In the genomic region with DNA sequence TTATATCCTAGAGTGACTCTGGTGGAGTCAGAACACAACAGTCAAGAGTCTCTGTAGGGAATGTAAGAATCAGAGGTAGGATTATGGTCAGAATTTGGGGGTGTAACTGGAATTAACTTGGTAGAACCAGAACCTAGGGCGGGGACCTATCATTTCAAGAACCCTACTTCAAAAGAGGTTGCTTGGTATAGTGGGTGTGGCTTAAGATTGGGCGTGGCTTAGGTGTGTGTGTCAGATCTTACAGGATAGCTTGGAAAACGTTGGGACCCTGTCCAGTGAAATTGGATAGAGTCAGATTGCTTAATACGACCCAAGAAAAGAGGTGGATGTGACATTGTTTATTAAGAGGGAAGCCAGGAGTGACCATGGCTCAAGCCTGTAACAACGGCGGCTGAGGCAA, we compare ENCODE assay signal across 10 mouse cellular contexts. TPM values are rescaled to one million over a fixed set of nuclear protein-coding genes. Genes with fewer than 3 reads are reported as not detected.
A peak's percentile ranks its signal among the peaks of the same experiment; 100 is the strongest.
DNase-seq lines count a peak whose midpoint lies in the region; ATAC-seq lines count a peak whose summit lies in the region.
"Had no signal": no experiment of that assay in that cellular context is flagged by ENCODE, and none has a peak within 500 bp of the region (broad histone marks: within the 10 kb centered on the region; RNA-seq: fewer than 3 reads in every experiment).

No protein-coding gene starts in this region.

- DNase-seq in kidney, postnatal 36 days, result no peak
- peak; percentile 74 for DNase-seq in ES-CJ7 (ENCODE audit: low read depth, low spot score)
- no peak for DNase-seq in embryo, embryonic 10.5 days (ENCODE audit: low spot score)
- no peak for DNase-seq in yolk sac, embryonic 10.5 days (ENCODE audit: low spot score)
- no peak for DNase-seq in right cerebral cortex, adult 2 months (ENCODE audit: low spot score in 2 of 2)
- DNase-seq: kidney, adult 9 months had no signal

- H3K4me3 ChIP-seq in kidney, embryonic 16.5 days (ENCODE audit: low read length), result no peak overlapping the region
- peak overlapping the region; percentile 67; the same call in 1 of the 2 replicates for H3K4me3 ChIP-seq in hindbrain, embryonic 13.5 days
- peak overlapping the region; percentile 45; the same call in 1 of the 2 replicates for H3K4me3 ChIP-seq in midbrain, embryonic 12.5 days

- H3K9ac ChIP-seq in kidney, embryonic 16.5 days (replicated peaks; ENCODE audit: low read length), result peak overlapping the region; percentile 32; the same call in 1 of the 2 replicates
- H3K9ac ChIP-seq in hindbrain, embryonic 13.5 days, result no peak overlapping the region; the same call in 1 of the 2 replicates
- no peak overlapping the region for H3K9ac ChIP-seq in midbrain, embryonic 12.5 days (replicated peaks)

- no peak for ATAC-seq in kidney, embryonic 16.5 days (ENCODE audit: low FRiP score, low TSS enrichment)
- no peak for ATAC-seq in hindbrain, embryonic 13.5 days (ENCODE audit: low FRiP score)
- no peak for ATAC-seq in midbrain, embryonic 12.5 days (ENCODE audit: low FRiP score, low read depth)

- H3K27me3 ChIP-seq in kidney, embryonic 16.5 days (ENCODE audit: insufficient read depth, low read length), result peaks cover 53% of the 10 kb centered on the region
- H3K27me3 ChIP-seq in hindbrain, embryonic 13.5 days, result peaks cover 48% of the 10 kb centered on the region
- peaks cover 64% of the 10 kb centered on the region for H3K27me3 ChIP-seq in midbrain, embryonic 12.5 days

- H3K27ac ChIP-seq in kidney, embryonic 16.5 days (ENCODE audit: low read length), result no peak overlapping the region
- no peak overlapping the region for H3K27ac ChIP-seq in hindbrain, embryonic 13.5 days
- H3K27ac ChIP-seq in midbrain, embryonic 12.5 days (replicated peaks), result no peak overlapping the region
- H3K27ac ChIP-seq: macrophage had no signal

- peaks cover 8% of the 10 kb centered on the region for H3K9me3 ChIP-seq in kidney, embryonic 16.5 days (ENCODE audit: low read length)
- H3K9me3 ChIP-seq in hindbrain, embryonic 13.5 days, result no peaks in the 10 kb centered on the region
- no peaks in the 10 kb centered on the region for H3K9me3 ChIP-seq in midbrain, embryonic 12.5 days

- 35% methylated on average over 6 of the region's 6 CpGs for WGBS in kidney, embryonic 16.5 days
- 41% methylated on average over 6 of the region's 6 CpGs for WGBS in hindbrain, embryonic 13.5 days
- WGBS in midbrain, embryonic 12.5 days, result 42% methylated on average over 6 of the region's 6 CpGs

- no peaks in the 10 kb centered on the region for H3K36me3 ChIP-seq in kidney, embryonic 16.5 days (ENCODE audit: insufficient read depth, low read length)
- peaks cover 24% of the 10 kb centered on the region for H3K36me3 ChIP-seq in hindbrain, embryonic 13.5 days
- H3K36me3 ChIP-seq in midbrain, embryonic 12.5 days, result 0 out of 2 replicates have a peak, but pooled peaks cover 6% of the 10 kb centered on the region

- peak overlapping the region; percentile 54 for H3K4me2 ChIP-seq in kidney, embryonic 16.5 days (replicated peaks; ENCODE audit: low read depth, low read length)
- H3K4me2 ChIP-seq in hindbrain, embryonic 13.5 days, result no peak overlapping the region
- H3K4me2 ChIP-seq in midbrain, embryonic 12.5 days (replicated peaks), result peak overlapping the region; percentile 56; the same call in 1 of the 2 replicates

- H3K4me1 ChIP-seq in kidney, embryonic 16.5 days (ENCODE audit: insufficient read depth, low read length), result peaks cover 43% of the 10 kb centered on the region
- H3K4me1 ChIP-seq in hindbrain, embryonic 13.5 days (replicated peaks), result peaks cover 52% of the 10 kb centered on the region
- peaks cover 50% of the 10 kb centered on the region for H3K4me1 ChIP-seq in midbrain, embryonic 12.5 days

RNA-seq across cellular contexts. Expression of a gene that starts 3.7 kb away (rescaled TPM):
- polyA plus RNA-seq in kidney, embryonic 16.5 days (2015; fragmentation: Nextera tagmentation; extraction: Ambion mirVana), result 12.0 and 14.5 TPM in 2 replicates
- 6.6 and 8.2 TPM in 2 replicates for polyA plus RNA-seq in hindbrain, embryonic 13.5 days (2015; fragmentation: Nextera tagmentation; extraction: Ambion mirVana)
- polyA plus RNA-seq in midbrain, embryonic 12.5 days (2016; fragmentation: Nextera tagmentation; extraction: Ambion mirVana), result 5.4 and 6.0 TPM in 2 replicates

RNA-seq across cellular contexts. Expression of a gene that starts 14.0 kb away (rescaled TPM):
- 0.37 and 0.60 TPM in 2 replicates for polyA plus RNA-seq in kidney, embryonic 16.5 days (2015; fragmentation: Nextera tagmentation; extraction: Ambion mirVana)
- 1.6 and 2.3 TPM in 2 replicates for polyA plus RNA-seq in hindbrain, embryonic 13.5 days (2015; fragmentation: Nextera tagmentation; extraction: Ambion mirVana)
- polyA plus RNA-seq in midbrain, embryonic 12.5 days (2016; fragmentation: Nextera tagmentation; extraction: Ambion mirVana), result 2.1 and 3.4 TPM in 2 replicates
- polyA plus RNA-seq: macrophage had no signal

RNA-seq across cellular contexts. Expression of a gene that starts 30.4 kb away (rescaled TPM):
- polyA plus RNA-seq in kidney, embryonic 16.5 days (2015; fragmentation: Nextera tagmentation; extraction: Ambion mirVana), result 137 and 141 TPM in 2 replicates
- polyA plus RNA-seq in hindbrain, embryonic 13.5 days (2015; fragmentation: Nextera tagmentation; extraction: Ambion mirVana), result 123 and 128 TPM in 2 replicates
- 136 and 139 TPM in 2 replicates for polyA plus RNA-seq in midbrain, embryonic 12.5 days (2016; fragmentation: Nextera tagmentation; extraction: Ambion mirVana)

RNA-seq across cellular contexts. Expression of a gene that starts 30.8 kb away (rescaled TPM):
- 15.1 and 16.1 TPM in 2 replicates for polyA plus RNA-seq in kidney, embryonic 16.5 days (2015; fragmentation: Nextera tagmentation; extraction: Ambion mirVana)
- 23.1 and 23.8 TPM in 2 replicates for polyA plus RNA-seq in hindbrain, embryonic 13.5 days (2015; fragmentation: Nextera tagmentation; extraction: Ambion mirVana)
- polyA plus RNA-seq in midbrain, embryonic 12.5 days (2016; fragmentation: Nextera tagmentation; extraction: Ambion mirVana), result 21.0 and 22.0 TPM in 2 replicates

RNA-seq across cellular contexts. Expression of a gene that starts 32.4 kb away (rescaled TPM):
- 4.0 and 4.3 TPM in 2 replicates for polyA plus RNA-seq in kidney, embryonic 16.5 days (2015; fragmentation: Nextera tagmentation; extraction: Ambion mirVana)
- polyA plus RNA-seq in hindbrain, embryonic 13.5 days (2015; fragmentation: Nextera tagmentation; extraction: Ambion mirVana), result 1.8 and 2.3 TPM in 2 replicates
- polyA plus RNA-seq in midbrain, embryonic 12.5 days (2016; fragmentation: Nextera tagmentation; extraction: Ambion mirVana), result 1.6 and 2.0 TPM in 2 replicates
